11 mouse cellular contexts compared by ENCODE assay signal in genomic region chr16:33606691-33607532, GRCm38 (mm10).
DNase-seq lines count a peak whose midpoint lies in the region; ATAC-seq and TF ChIP-seq lines count a peak whose summit lies in the region.
"Had no signal": no experiment of that assay in that cellular context is flagged by ENCODE, and none has a peak within 500 bp of the region (broad histone marks: within the 10 kb centered on the region; RNA-seq: fewer than 3 reads in every experiment).

No protein-coding gene starts in this region.

- 47% methylated on average over 8 of the region's 8 CpGs for WGBS in cerebellum, adult 2 months
- 32% methylated on average over 8 of the region's 8 CpGs for WGBS in heart, embryonic 15.5 days
- WGBS in midbrain, embryonic 15.5 days: 12% methylated on average over 8 of the region's 8 CpGs

- H3K4me3 ChIP-seq in cerebellum, adult 2 months (replicated peaks; ENCODE audit: insufficient read depth, low read depth, low read length): no peak overlapping the region
- H3K4me3 ChIP-seq in heart, embryonic 15.5 days: no peak overlapping the region
- no peak overlapping the region for H3K4me3 ChIP-seq in midbrain, embryonic 15.5 days
- H3K4me3 ChIP-seq: embryonic facial prominence, embryonic 15.5 days; liver, embryonic 15.5 days had no signal

- TF ChIP-seq CTCF in cerebellum, adult 2 months (IDR thresholded peaks at IDR 0.05; ENCODE audit: borderline replicate concordance, insufficient read depth, low read depth, low read length): no peak

- no peaks in the 10 kb centered on the region for H3K36me3 ChIP-seq in heart, embryonic 15.5 days
- H3K36me3 ChIP-seq in midbrain, embryonic 15.5 days (replicated peaks): no peaks in the 10 kb centered on the region
- H3K36me3 ChIP-seq: embryonic facial prominence, embryonic 15.5 days; liver, embryonic 15.5 days had no signal

- no peak overlapping the region for H3K9ac ChIP-seq in heart, embryonic 15.5 days
- no peak overlapping the region for H3K9ac ChIP-seq in midbrain, embryonic 15.5 days
- H3K9ac ChIP-seq: embryonic facial prominence, embryonic 15.5 days; liver, embryonic 15.5 days had no signal

- no peak for TF ChIP-seq POLR2A in cerebellum, adult 2 months (IDR thresholded peaks at IDR 0.05; ENCODE audit: borderline replicate concordance, insufficient read depth, low read length)

- DNase-seq in cerebellum, adult 2 months: peak; percentile 39 to 62
- peak; percentile 49 to 52 for DNase-seq in cerebellum, postnatal 14 days
- no peak for DNase-seq in right cerebral cortex, postnatal 4 days
- no peak for DNase-seq in adrenal gland, postnatal 25 days
- DNase-seq in layer of hippocampus, adult 9-10 months (ENCODE audit: low spot score): no peak

- peaks cover 5% of the 10 kb centered on the region for H3K4me1 ChIP-seq in cerebellum, adult 2 months (ENCODE audit: control insufficient read depth, insufficient read depth, low read length)
- peaks cover 18% of the 10 kb centered on the region for H3K4me1 ChIP-seq in heart, embryonic 15.5 days (replicated peaks)
- peaks cover 14% of the 10 kb centered on the region for H3K4me1 ChIP-seq in midbrain, embryonic 15.5 days
- H3K4me1 ChIP-seq: liver, embryonic 15.5 days had no signal

- ATAC-seq in cerebellum, adult (ENCODE audit: insufficient number of reproducible peaks, low FRiP score, low TSS enrichment): no peak
- ATAC-seq in heart, embryonic 15.5 days (replicated peaks; ENCODE audit: insufficient number of reproducible peaks, insufficient read depth, low FRiP score, low read depth): peak; percentile 80
- ATAC-seq in midbrain, embryonic 15.5 days (replicated peaks): peak; percentile 59
- ATAC-seq: intestine, embryonic 16.5 days had no signal

- no peaks in the 10 kb centered on the region for H3K27me3 ChIP-seq in cerebellum, adult 2 months (ENCODE audit: control insufficient read depth, insufficient read depth, low read length)
- no peaks in the 10 kb centered on the region for H3K27me3 ChIP-seq in heart, embryonic 15.5 days
- H3K27me3 ChIP-seq in midbrain, embryonic 15.5 days (replicated peaks): no peaks in the 10 kb centered on the region
- H3K27me3 ChIP-seq: embryonic facial prominence, embryonic 15.5 days; liver, embryonic 15.5 days had no signal

- peak overlapping the region; percentile 28; the same call in 1 of the 2 replicates for H3K4me2 ChIP-seq in heart, embryonic 15.5 days
- H3K4me2 ChIP-seq in midbrain, embryonic 15.5 days: no peak overlapping the region
- H3K4me2 ChIP-seq: embryonic facial prominence, embryonic 15.5 days; liver, embryonic 15.5 days had no signal

- no peaks in the 10 kb centered on the region for H3K9me3 ChIP-seq in heart, embryonic 15.5 days (replicated peaks)
- H3K9me3 ChIP-seq in midbrain, embryonic 15.5 days: no peaks in the 10 kb centered on the region
- H3K9me3 ChIP-seq: embryonic facial prominence, embryonic 15.5 days; liver, embryonic 15.5 days had no signal

- H3K27ac ChIP-seq in cerebellum, adult 2 months (ENCODE audit: insufficient read depth, low read length): no peak overlapping the region
- H3K27ac ChIP-seq in heart, embryonic 15.5 days: peak overlapping the region; percentile 90
- peak overlapping the region; percentile 55 for H3K27ac ChIP-seq in midbrain, embryonic 15.5 days
- H3K27ac ChIP-seq: embryonic facial prominence, embryonic 15.5 days; liver, embryonic 15.5 days had no signal

Comparison
In these comparisons a context has a peak if more than half of its experiments do, and no peak if none do; other contexts are left out.
1. DNase-seq: peak in cerebellum, adult 2 months (2 of 2) and cerebellum, postnatal 14 days (2 of 2); none in right cerebral cortex, postnatal 4 days (single experiment), adrenal gland, postnatal 25 days (single experiment) and layer of hippocampus, adult 9-10 months (single experiment).